Mouse (Mus musculus) liver, adult 2 months (tissue): ENCODE data around the gene Cks1b.

Experiments
- CTCF ChIP-seq: fragments of 200-500 bp; IDR thresholded peaks from 2 replicates; pipeline ENCODE4 v1.5.1; 2011; ENCODE audit warnings: low read depth, low read length, control low read depth
- POLR2A ChIP-seq: fragments of 200-500 bp; IDR thresholded peaks from 2 replicates; pipeline ENCODE4 v1.6.1; 2011; ENCODE audit warnings: low read length, control low read depth; ENCODE audit not compliant: insufficient read depth; ENCODE audit errors: extremely low read depth

DNA sequence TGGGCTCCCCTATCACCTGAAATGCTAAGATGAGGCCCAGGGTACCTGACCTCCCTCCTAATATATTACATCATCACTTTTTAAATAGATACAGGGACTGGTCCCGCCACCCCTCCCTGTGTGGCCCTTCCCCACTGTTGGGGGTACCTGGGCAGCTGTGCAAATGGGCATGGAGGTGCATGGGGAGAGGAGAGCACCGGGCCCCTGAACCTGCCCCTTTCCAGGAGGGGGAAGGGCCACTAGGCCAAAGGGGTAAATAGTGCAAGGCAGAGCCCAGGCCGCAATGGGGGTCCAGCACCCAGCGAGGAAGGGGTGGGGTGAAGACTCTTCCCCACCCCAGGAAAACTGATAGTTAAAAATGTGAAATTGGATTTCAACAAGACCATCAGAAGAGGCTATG, 40.4 kb downstream of the Cks1b start:
- TF ChIP-seq CTCF (no peak), POLR2A (no peak)
